Mouse (Mus musculus) heart, adult 18-20 months (tissue): ENCODE measurements around the gene Ptpn6. TPM values are rescaled to one million over a fixed set of nuclear protein-coding genes. Genes with fewer than 3 reads are reported as not detected.
A peak's percentile ranks its signal among the peaks of the same experiment; 100 is the strongest.

Source experiments
- DNase-seq, 2 experiments: peaks; one replicate each; pipeline ENCODE4 v3.0.0; 2021 to 2022; ENCODE audit warnings: mixed read lengths in 1 of 2
- total RNA-seq, 2 experiments: library from RNA; stranded (reverse); gene quantifications; 2 replicates each; pipeline ENCODE4 v1.2.3; 2021

The Ptpn6 gene
- total RNA-seq, 2 experiments from 2014 or later, result 3.0 to 12.9 TPM

- DNase-seq, result peak in 1 of 2 experiments; percentile 68
These were observed 8.4 kb downstream of the Ptpn6 start for GRCm38 (mm10) chr6:124729850-124730705.

- DNase-seq, result no peak
These were observed 9.9 kb downstream of the Ptpn6 start for GRCm38 (mm10) chr6:124728621-124729020.

GRCm38 (mm10) chr6:124724472-124724871 is 14.0 kb downstream of the Ptpn6 start:
- DNase-seq, result no peak

GRCm38 (mm10) chr6:124723541-124723940 is 15.0 kb downstream of the Ptpn6 start:
- no peak for DNase-seq

GRCm38 (mm10) chr6:124722876-124723473 is 15.5 kb downstream of the Ptpn6 start:
- DNase-seq, result no peak

DNA sequence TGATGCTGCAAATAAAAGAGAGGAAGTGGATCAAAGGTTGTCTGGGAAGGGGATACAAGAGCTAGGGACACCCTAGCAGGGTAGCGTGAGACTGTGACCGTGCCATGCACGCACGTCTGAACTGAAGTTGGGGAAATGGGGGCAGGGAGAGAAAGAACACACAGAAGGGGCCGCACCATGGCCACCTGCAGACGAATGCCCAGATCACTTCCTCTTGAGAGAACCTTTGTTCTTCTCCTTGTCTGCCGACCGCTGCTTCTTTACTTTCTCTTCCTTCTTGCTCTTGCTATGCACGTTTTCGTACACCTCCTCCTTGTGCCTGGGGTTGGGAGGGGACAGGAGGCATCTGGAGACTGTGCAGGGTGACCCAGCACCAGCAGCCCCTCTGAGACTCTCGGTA is 17.6 kb downstream of the Ptpn6 start:
- no peak for DNase-seq

DNA sequence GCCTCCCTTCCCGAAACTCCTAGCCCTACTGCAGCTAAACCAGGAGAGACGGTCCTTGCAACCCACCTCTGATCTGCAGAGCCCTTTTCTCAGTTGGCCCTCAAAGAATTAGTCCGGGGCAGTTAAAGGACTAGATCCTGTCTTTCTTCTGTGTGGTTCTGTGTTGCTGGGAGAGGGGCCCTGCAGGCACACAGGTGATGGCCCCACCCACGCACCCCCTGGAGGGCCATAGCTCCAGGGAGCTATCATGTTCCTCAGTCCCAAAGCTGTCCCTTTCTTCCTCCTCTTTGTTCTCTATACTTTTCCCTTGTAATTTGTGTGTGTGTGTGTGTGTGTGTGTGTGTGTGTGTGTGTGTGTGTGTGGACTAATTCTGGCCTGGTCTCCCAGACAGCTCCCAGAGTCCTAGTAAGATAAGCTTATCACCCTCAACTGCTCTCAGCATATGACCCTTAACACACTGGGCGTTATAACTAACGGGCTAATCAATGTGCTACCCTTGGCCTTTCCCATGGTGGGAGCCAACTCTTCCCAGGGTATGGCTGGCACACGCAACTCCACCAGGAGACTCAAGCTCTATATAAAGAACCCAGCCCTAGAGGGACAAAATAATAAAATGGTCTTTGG is 19.0 kb downstream of the Ptpn6 start:
- peak in 1 of 2 experiments; percentile 71 for DNase-seq

- DNase-seq, result no peak
These were observed 19.8 kb downstream of the Ptpn6 start for GRCm38 (mm10) chr6:124718703-124719102.

DNA sequence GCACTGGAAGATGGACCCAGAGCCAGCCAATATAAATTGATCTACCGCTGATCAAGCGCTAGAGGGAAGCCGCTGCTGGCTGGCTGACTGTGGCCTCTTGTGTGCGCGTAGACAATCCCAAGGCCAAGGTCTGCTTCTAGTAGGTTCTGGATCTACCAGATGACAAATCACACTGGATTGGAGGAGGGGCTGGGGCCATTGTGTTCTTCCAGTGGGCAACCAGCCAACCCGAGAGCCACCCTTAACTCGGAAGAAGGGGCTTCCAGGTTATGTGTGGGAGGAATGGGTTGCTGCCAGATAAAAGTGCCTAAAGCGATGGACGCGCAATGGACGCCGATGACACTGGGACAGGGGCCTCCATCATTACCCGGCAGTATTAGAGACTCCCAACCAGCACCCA is 20.5 kb downstream of the Ptpn6 start:
- DNase-seq, result no peak

GRCm38 (mm10) chr6:124716864-124717490 is 21.5 kb downstream of the Ptpn6 start:
- peak in 1 of 2 experiments; percentile 62 for DNase-seq

GRCm38 (mm10) chr6:124712918-124713317 is 25.6 kb downstream of the Ptpn6 start:
- DNase-seq, result no peak

DNA sequence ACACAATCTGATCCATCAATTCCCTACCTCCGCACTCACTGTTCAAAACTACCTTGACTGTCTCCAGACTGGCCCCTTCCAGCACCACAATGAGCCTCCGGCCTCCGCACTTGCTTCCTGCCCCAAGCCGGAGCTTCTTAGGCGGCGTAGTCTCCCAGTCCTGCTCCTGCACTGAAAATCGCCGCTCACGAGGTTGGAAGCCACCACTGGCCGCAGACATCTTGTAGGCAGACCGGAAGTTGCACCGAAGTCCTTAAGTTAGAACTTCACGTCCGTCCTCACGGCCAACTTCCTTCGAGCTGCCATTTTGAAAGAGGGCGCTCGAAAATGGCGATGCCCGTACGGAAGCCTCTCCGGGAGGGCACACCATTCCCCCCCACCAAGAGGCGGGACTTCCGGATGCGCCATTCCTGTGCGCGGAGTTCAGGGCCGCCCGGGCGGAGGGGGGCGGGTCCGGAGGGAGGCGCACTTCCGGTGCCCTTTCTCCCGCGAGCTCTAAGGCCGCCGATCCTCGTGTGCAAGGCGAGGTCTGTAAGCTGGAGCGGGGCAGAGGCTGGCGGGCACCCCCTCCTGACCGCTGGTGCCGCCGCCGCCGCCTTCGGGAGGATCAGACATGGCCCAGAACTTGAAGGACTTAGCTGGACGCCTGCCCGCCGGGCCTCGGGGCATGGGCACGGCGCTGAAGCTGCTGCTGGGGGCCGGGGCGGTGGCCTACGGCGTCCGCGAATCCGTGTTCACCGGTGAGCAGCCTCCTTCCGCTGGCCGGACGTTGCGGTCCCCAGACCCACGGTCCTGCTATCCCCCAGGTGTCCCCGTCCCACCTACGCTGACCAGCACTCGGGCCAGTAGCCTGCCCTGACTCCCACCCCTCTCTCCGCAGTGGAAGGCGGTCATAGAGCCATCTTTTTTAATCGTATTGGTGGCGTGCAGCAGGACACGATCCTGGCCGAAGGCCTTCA is 26.4 kb downstream of the Ptpn6 start, which contains the start of the genes Emg1 and Phb2:
TSS of gene Emg1 (minus strand) at position 355 of the 959 bp plus-strand sequence.
TSS of gene Phb2 (plus strand) at position 513 of the 959 bp plus-strand sequence.
- DNase-seq, result peak; percentile 99

DNA sequence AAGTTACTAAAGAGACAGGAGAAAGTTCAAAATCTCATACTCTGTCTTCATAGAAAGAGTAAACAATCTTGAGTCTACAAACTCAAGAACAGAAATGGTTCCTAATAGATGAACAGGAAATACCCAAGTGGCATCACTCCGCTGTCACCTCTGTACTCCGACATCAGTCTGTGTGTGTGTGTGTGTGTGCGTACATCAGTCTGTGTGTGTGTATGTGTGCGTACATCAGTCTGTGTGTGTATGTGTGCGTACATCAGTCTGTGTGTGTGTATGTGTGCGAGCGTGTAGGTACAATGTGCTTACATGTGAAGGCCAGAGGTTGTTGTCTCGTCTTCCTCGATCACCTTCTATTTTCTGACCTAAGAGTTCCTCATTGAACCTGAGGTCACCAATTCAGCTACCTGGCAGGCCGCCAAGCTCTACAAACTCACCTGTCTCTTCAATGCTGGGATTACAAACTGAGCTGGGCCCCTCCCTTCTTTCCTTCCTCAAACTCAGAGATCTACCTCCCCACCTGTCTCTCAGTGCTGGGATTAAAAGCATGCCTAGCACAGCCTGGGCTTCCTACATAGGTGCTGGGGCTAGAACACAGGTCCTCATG is 30.1 kb downstream of the Ptpn6 start:
- DNase-seq, result no peak

DNA sequence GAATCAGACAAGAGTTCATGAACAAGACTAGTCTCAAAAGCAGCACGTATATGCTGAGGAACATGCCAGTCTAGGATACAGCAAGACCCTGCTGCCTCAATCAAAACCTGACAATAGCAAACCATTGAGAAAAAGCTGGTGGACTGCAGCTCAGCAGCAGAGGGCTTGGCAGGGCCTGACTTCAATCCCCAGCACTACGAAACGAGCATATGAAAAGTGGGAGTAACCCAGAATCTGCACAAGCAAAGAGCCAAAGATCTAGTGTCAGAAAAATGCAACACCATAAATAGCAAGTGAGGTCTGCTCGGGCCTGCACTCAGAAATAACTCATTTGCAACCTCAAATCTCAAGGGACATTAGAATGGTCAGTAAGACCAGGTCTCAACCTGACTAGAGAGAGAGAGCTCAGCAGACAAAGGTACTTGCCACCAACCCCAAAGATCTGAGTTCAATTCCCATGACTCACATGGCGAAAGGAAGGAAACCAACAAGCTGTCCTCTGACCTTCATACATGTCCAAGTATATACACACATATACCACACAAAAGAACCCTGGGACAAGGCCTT is 32.4 kb downstream of the Ptpn6 start:
- DNase-seq, result no peak

DNA sequence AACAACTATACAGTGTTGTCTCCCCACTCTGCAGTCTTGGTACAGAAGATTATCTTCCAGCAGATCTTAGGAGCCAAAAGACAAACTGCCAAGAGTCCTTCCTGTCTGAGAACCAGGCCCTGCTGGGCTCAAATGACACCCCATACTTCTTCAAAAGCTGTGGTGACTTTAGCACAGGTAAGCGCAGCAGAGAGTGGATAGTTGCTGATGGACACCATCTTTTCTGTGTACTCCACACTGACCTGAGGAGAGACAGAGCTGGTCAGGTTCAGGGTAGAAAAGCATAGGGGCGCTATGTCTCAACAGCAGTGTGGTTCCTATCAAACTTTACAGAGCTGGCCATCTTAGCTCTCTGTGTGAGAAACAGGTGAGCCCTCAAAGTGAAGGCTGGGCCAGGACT is 34.1 kb downstream of the Ptpn6 start:
- DNase-seq, result no peak

- no peak for DNase-seq
These were observed 34.7 kb downstream of the Ptpn6 start for GRCm38 (mm10) chr6:124703789-124704188.

- peak; percentile 64 to 82 for DNase-seq
These were observed 35.8 kb downstream of the Ptpn6 start for GRCm38 (mm10) chr6:124702784-124703103.

DNA sequence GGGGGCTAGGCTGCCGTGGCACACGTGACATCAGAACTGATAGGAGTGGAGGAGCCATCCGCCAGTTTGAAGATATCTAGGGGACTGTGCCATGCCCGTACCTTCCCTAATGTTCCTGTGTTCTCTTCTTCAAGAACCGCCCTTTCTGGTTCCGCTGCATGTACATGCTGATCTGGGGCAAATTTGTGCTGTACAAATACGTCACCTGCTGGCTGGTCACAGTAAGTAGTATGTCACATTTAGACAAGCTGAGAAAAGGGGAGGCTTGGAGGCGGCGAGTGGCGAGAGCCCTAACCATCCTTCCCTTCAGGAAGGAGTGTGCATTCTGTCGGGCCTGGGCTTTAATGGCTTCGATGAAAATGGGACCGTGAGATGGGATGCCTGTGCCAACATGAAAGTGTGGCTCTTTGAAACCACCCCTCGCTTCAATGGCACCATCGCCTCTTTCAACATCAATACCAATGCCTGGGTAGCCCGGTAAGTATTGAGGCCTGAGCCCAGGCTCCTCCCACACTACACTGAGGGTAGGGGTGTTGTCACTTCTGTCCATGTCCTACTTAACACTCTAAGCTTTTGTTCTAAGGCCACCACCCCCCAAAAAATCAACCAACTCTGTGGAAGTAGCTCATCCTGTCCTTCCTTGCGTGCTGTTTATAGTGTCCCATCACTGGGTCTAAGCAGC is 36.3 kb downstream of the Ptpn6 start:
- DNase-seq, result no peak

GRCm38 (mm10) chr6:124701338-124701737 is 37.2 kb downstream of the Ptpn6 start:
- DNase-seq, result no peak
